Mouse (Mus musculus): ENCODE measurements around the gene Cables2.

GRCm38 (mm10) chr2:180238591-180238990 lies 34.7 kb downstream of the Cables2 start:
- no peak for TF ChIP-seq CTCF (IDR thresholded peaks at IDR 0.05)
- no peak for TF ChIP-seq POLR2A (IDR thresholded peaks at IDR 0.05; ENCODE audit: insufficient read depth, low read depth, low read length)
- no peak for TF ChIP-seq EP300 (IDR thresholded peaks at IDR 0.05; ENCODE audit: insufficient read depth, low read depth, low read length)
